Mouse (Mus musculus): Measurements from ENCODE around the gene H2afy. TPM values are rescaled to one million over a fixed set of nuclear protein-coding genes. Genes with fewer than 3 reads are reported as not detected.

H2afy gene
- total and polyA plus RNA-seq, 3 experiments: 148 to 162 (median 153) TPM

DNA sequence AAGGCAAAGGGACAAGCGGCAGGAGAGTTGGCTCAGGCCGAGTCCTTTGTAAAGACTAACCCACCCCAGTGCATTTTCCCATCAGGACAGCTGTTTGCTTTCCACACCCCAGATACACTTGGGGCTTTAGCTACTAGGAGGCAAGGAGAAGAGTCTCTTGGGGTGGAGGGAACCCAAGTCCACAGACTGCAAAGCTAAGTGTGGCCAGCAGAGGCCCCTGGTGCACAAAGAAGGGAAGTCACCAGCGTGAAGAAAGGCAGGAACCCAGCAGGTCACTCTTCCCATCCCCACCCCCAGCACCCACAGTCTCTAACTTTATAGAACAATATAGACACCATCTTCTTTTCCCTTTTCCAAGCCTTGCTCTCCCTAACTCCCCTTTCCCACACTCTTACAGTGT, 9.4 kb upstream of the H2afy start:
- H3K4me2 ChIP-seq (ENCODE audit: insufficient read depth, low read depth, poor library complexity, severe bottlenecking): no peak overlapping the region
- dilution Hi-C loops (cut with MboI; ENCODE audit: extremely low pct_ligation_motif_present, extremely low pct_unique_long_range_greater_than_20kb, low sequenced_read_pairs) (no loop called here), in situ Hi-C loops (cut with MboI; ENCODE audit: low pct_ligation_motif_present, low pct_unique_long_range_greater_than_20kb, low sequenced_read_pairs) (no loop called here)
- H3K27me3 ChIP-seq (replicated peaks): peaks cover 10% of the 10 kb centered on the region
- H3K9ac ChIP-seq (ENCODE audit: insufficient read depth, low read depth): no peak overlapping the region
- H3K79me2 ChIP-seq (replicated peaks; ENCODE audit: control insufficient read depth, extremely low read depth, insufficient read depth, poor library complexity, severe bottlenecking): no peaks in the 10 kb centered on the region
- no peak overlapping the region for H3K27ac ChIP-seq (ENCODE audit: insufficient read depth, low read depth)
- peaks cover 0 to 8% of the 10 kb centered on the region in 2 experiments; a peak in 2 of 4 replicates for H3K4me1 ChIP-seq (ENCODE audit: control insufficient read depth in 1 of 2, insufficient read depth in 2 of 2)
- TF ChIP-seq ETS1 (conservative IDR thresholded peaks at IDR 0.05; ENCODE audit: low read depth, low read length) (no peak), ZMIZ1 (IDR thresholded peaks at IDR 0.05; ENCODE audit: low read depth, low read length) (no peak), HCFC1 (IDR thresholded peaks at IDR 0.05; ENCODE audit: low read depth, low read length) (no peak), MEF2A (IDR thresholded peaks at IDR 0.05; ENCODE audit: borderline replicate concordance, low read depth, low read length) (no peak; the same call in 1 of the 2 replicates), E2F4 (IDR thresholded peaks at IDR 0.05; ENCODE audit: insufficient replicate concordance, low read depth, low read length) (no peak), JUN (IDR thresholded peaks at IDR 0.05; ENCODE audit: insufficient read depth, low read depth, low read length) (no peak), MXI1 (IDR thresholded peaks at IDR 0.05; ENCODE audit: low read depth, low read length) (no peak), ZC3H11A (IDR thresholded peaks at IDR 0.05; ENCODE audit: low read depth, low read length) (peak; percentile 2; the same call in 1 of the 2 replicates), RAD21 (IDR thresholded peaks at IDR 0.05; ENCODE audit: low read depth, low read length) (peak; percentile 73), CHD2 (IDR thresholded peaks at IDR 0.05; ENCODE audit: low read length) (no peak), CTCF (conservative IDR thresholded peaks at IDR 0.05 in 1 of 2, IDR thresholded peaks at IDR 0.05 in 1 of 2; ENCODE audit: low read depth in 2 of 2, low read length in 2 of 2) (peak in 1 of 2 experiments; percentile 78; a peak in 3 of 4 replicates), RCOR1 (conservative IDR thresholded peaks at IDR 0.05; ENCODE audit: low read depth, low read length) (no peak), GABPA (IDR thresholded peaks at IDR 0.05; ENCODE audit: insufficient replicate concordance, low read depth, low read length) (no peak), IRF4 (IDR thresholded peaks at IDR 0.05; ENCODE audit: low read depth, low read length) (peak; percentile 13; the same call in 1 of the 2 replicates), MAZ (IDR thresholded peaks at IDR 0.05; ENCODE audit: low read depth, low read length) (0 out of 2 replicates have a peak, but pooled peaks have one; percentile 34), EP300 (IDR thresholded peaks at IDR 0.05; ENCODE audit: low read length) (no peak), MAX (IDR thresholded peaks at IDR 0.05; ENCODE audit: low read length) (no peak), SMC3 (IDR thresholded peaks at IDR 0.05; ENCODE audit: low read depth, low read length) (peak; percentile 68)
- no peak for DNase-seq (ENCODE audit: extremely low read depth)
- H3K9me3 ChIP-seq (replicated peaks; ENCODE audit: low read length): no peaks in the 10 kb centered on the region
- H3K36me3 ChIP-seq (replicated peaks in 1 of 2; ENCODE audit: control insufficient read depth in 1 of 2, insufficient read depth in 1 of 2, low read length in 1 of 2): no peaks in the 10 kb centered on the region
- H3K4me3 ChIP-seq (replicated peaks in 1 of 3; ENCODE audit: low read depth in 2 of 3, low read length in 2 of 3, poor library complexity in 1 of 3): no peak overlapping the region

DNA sequence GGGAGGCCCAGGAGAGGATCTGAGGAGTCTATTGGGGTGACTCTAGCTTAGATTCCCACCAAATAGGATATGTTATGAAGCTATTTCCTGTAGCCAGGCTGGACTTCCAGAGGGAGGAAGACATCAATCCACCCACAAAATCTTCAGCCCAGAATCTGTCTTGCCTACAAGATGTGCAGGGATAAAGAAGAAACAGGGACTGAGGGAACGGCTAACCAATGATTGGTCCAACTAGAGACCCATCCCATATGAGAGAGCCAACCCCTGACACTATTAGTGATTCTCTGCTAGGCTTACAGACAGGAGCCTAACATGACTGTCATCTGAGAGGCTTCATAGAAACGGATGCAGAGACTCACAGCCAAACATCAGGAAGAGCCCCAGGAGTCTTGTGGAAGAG, 7.9 kb upstream of the H2afy start:
- no peak overlapping the region for H3K4me3 ChIP-seq (replicated peaks in 1 of 3; ENCODE audit: low read depth in 2 of 3, low read length in 2 of 3, poor library complexity in 1 of 3)
- in situ Hi-C loops (cut with MboI; ENCODE audit: low pct_ligation_motif_present, low pct_unique_long_range_greater_than_20kb, low sequenced_read_pairs): no loop called here
- no peak overlapping the region for H3K9ac ChIP-seq (ENCODE audit: insufficient read depth, low read depth)
- H3K27me3 ChIP-seq (replicated peaks): peaks cover under 1% of the 10 kb centered on the region
- no peak overlapping the region for H3K27ac ChIP-seq (ENCODE audit: insufficient read depth, low read depth)
- no peaks in the 10 kb centered on the region for H3K9me3 ChIP-seq (replicated peaks; ENCODE audit: low read length)
- no peak overlapping the region for H3K4me2 ChIP-seq (ENCODE audit: insufficient read depth, low read depth, poor library complexity, severe bottlenecking)
- peaks cover 0 to 8% of the 10 kb centered on the region in 2 experiments; a peak in 2 of 4 replicates for H3K4me1 ChIP-seq (ENCODE audit: control insufficient read depth in 1 of 2, insufficient read depth in 2 of 2)
- dilution Hi-C loops (cut with MboI; ENCODE audit: extremely low pct_ligation_motif_present, extremely low pct_unique_long_range_greater_than_20kb, low sequenced_read_pairs): no loop called here
- DNase-seq (ENCODE audit: extremely low read depth): no peak
- no peaks in the 10 kb centered on the region for H3K36me3 ChIP-seq (replicated peaks in 1 of 2; ENCODE audit: control insufficient read depth in 1 of 2, insufficient read depth in 1 of 2, low read length in 1 of 2)
- H3K79me2 ChIP-seq (replicated peaks; ENCODE audit: control insufficient read depth, extremely low read depth, insufficient read depth, poor library complexity, severe bottlenecking): no peaks in the 10 kb centered on the region
- TF ChIP-seq MAFK (IDR thresholded peaks at IDR 0.05; ENCODE audit: insufficient replicate concordance, low read length) (no peak), ZNF384 (IDR thresholded peaks at IDR 0.05; ENCODE audit: low read depth, low read length) (no peak), NRF1 (IDR thresholded peaks at IDR 0.05; ENCODE audit: low read depth, low read length) (no peak), SIN3A (IDR thresholded peaks at IDR 0.05; ENCODE audit: low read length) (no peak), UBTF (IDR thresholded peaks at IDR 0.05; ENCODE audit: low read depth, low read length) (no peak)

Measured in CH12.LX (cell line).